ENCODE assay signal across 25 mouse cellular contexts in the genomic region with DNA sequence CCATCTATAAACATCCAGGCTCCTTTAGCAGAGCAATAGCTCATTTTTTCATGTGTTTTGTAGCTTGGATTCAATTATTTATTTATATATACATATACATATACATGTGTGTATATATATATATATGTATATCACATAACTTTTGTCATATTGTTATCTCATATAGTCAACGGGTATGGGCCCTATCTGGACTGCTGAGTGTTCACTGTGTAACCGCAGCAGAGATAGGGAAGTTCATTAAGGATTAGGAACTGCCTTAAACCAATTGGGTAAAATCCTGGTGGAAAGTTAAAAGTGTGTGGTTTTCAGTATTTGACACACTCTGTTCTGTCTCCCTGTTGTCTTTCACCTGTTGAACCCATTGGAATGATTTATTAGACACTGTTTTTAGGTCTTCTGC. TPM values are rescaled to one million over a fixed set of nuclear protein-coding genes. Genes with fewer than 3 reads are reported as not detected.
"Had no signal": no experiment of that assay in that cellular context is flagged by ENCODE, and none has a peak within 500 bp of the region (broad histone marks: within the 10 kb centered on the region; RNA-seq: fewer than 3 reads in every experiment).

No protein-coding gene starts in this region.

- H3K4me3 ChIP-seq: gastrocnemius, adult 2 months; heart, embryonic 13.5 days; heart, embryonic 15.5 days; hindbrain, embryonic 13.5 days; hindbrain, embryonic 15.5 days; kidney, embryonic 15.5 days; layer of hippocampus, adult 2 months; left cerebral cortex, adult 2 months; limb, embryonic 10.5 days; limb, embryonic 12.5 days had no signal

- H3K9ac ChIP-seq: heart, embryonic 13.5 days; heart, embryonic 15.5 days; hindbrain, embryonic 13.5 days; hindbrain, embryonic 15.5 days; kidney, embryonic 15.5 days; limb, embryonic 12.5 days had no signal

- H3K4me2 ChIP-seq: heart, embryonic 11.5 days; heart, embryonic 13.5 days; heart, embryonic 15.5 days; hindbrain, embryonic 13.5 days; hindbrain, embryonic 15.5 days; kidney, embryonic 15.5 days; limb, embryonic 12.5 days had no signal

- H3K27ac ChIP-seq: gastrocnemius, adult 2 months; heart, embryonic 13.5 days; heart, embryonic 15.5 days; hindbrain, embryonic 13.5 days; hindbrain, embryonic 15.5 days; hindbrain, postnatal 0 days; kidney, embryonic 15.5 days; kidney, postnatal 0 days; layer of hippocampus, adult 2 months; left cerebral cortex, adult 2 months; limb, embryonic 10.5 days; limb, embryonic 12.5 days had no signal

- ATAC-seq: hindbrain, postnatal 0 days; intestine, embryonic 16.5 days had no signal

- H3K4me1 ChIP-seq: kidney, embryonic 15.5 days; limb, embryonic 10.5 days; limb, embryonic 12.5 days had no signal

- H3K27me3 ChIP-seq: heart, embryonic 13.5 days; heart, embryonic 15.5 days; hindbrain, embryonic 13.5 days; hindbrain, embryonic 15.5 days; kidney, embryonic 15.5 days; limb, embryonic 12.5 days had no signal

- H3K9me3 ChIP-seq: heart, embryonic 13.5 days; heart, embryonic 15.5 days; hindbrain, embryonic 13.5 days; hindbrain, embryonic 15.5 days; kidney, embryonic 15.5 days; limb, embryonic 10.5 days; limb, embryonic 12.5 days had no signal

- DNase-seq: gastrocnemius, adult 2 months; gastrocnemius, postnatal 10 days; gastrocnemius, postnatal 25 days; heart, adult 18-20 months; heart, postnatal 14 days; heart, postnatal 36 days; kidney, adult 11 months; kidney, adult 2 months; kidney, adult 9 months; kidney, postnatal 14 days; kidney, postnatal 36 days had no signal

RNA-seq across cellular contexts. Expression of gene Aifm3, which starts 7.9 kb away (rescaled TPM):
- total RNA-seq: granulocyte monocyte progenitor cell, adult 5-6 weeks had no signal
